25 mouse cellular contexts compared by ENCODE assay signal in genomic region chr5:121493305-121493704, GRCm38 (mm10). TPM values are rescaled to one million over a fixed set of nuclear protein-coding genes. Genes with fewer than 3 reads are reported as not detected.
DNase-seq lines count a peak whose midpoint lies in the region; ATAC-seq lines count a peak whose summit lies in the region.
"Had no signal": no experiment of that assay in that cellular context is flagged by ENCODE, and none has a peak within 500 bp of the region (broad histone marks: within the 10 kb centered on the region; RNA-seq: fewer than 3 reads in every experiment).

No protein-coding gene starts in this region.

- H3K27ac ChIP-seq in limb, embryonic 15.5 days: peak overlapping the region; percentile 7; the same call in 1 of the 2 replicates
- H3K27ac ChIP-seq in midbrain, embryonic 10.5 days (replicated peaks): no peak overlapping the region
- H3K27ac ChIP-seq in midbrain, embryonic 11.5 days (ENCODE audit: low read depth, low read length): no peak overlapping the region
- H3K27ac ChIP-seq: embryonic facial prominence, embryonic 15.5 days; forebrain, embryonic 13.5 days; heart, embryonic 10.5 days; hindbrain, embryonic 15.5 days; liver, embryonic 12.5 days had no signal

- no peak for ATAC-seq in limb, embryonic 15.5 days (ENCODE audit: insufficient number of reproducible peaks, low FRiP score, low TSS enrichment, low read depth)
- ATAC-seq in midbrain, embryonic 11.5 days (ENCODE audit: low FRiP score): no peak
- ATAC-seq: forebrain, embryonic 13.5 days; liver, embryonic 12.5 days; lung, postnatal 0 days had no signal

- H3K9me3 ChIP-seq in limb, embryonic 15.5 days: no peaks in the 10 kb centered on the region
- no peaks in the 10 kb centered on the region for H3K9me3 ChIP-seq in midbrain, embryonic 10.5 days (replicated peaks)
- no peaks in the 10 kb centered on the region for H3K9me3 ChIP-seq in midbrain, embryonic 11.5 days (ENCODE audit: control insufficient read depth, low read length)
- H3K9me3 ChIP-seq: embryonic facial prominence, embryonic 15.5 days; forebrain, embryonic 13.5 days; heart, embryonic 10.5 days; hindbrain, embryonic 15.5 days; liver, embryonic 12.5 days had no signal

- peak; percentile 81 for DNase-seq in brain, adult 2 months (ENCODE audit: low read depth, low spot score)
- DNase-seq in frontal cortex, postnatal 14 days (ENCODE audit: low spot score in 2 of 2): peak; percentile 31 to 52
- DNase-seq in layer of hippocampus, postnatal 10 days (ENCODE audit: low spot score in 2 of 2): peak; percentile 10 to 19
- DNase-seq in ovary, adult 18-20 months (ENCODE audit: low spot score): no peak
- no peak for DNase-seq in midbrain, embryonic 10.5 days (ENCODE audit: low spot score)
- DNase-seq in adrenal gland, postnatal 36 days: no peak
- no peak for DNase-seq in midbrain, embryonic 11.5 days (ENCODE audit: low spot score, missing footprints)
- DNase-seq: cerebellum, adult 2 months; gastrocnemius, postnatal 36 days; kidney, adult 18-20 months; kidney, postnatal 36 days had no signal

- H3K27me3 ChIP-seq in limb, embryonic 15.5 days: no peaks in the 10 kb centered on the region
- H3K27me3 ChIP-seq in midbrain, embryonic 10.5 days (ENCODE audit: low read depth, poor library complexity, severe bottlenecking): no peaks in the 10 kb centered on the region
- no peaks in the 10 kb centered on the region for H3K27me3 ChIP-seq in midbrain, embryonic 11.5 days (ENCODE audit: control insufficient read depth, insufficient read depth, low read length)
- H3K27me3 ChIP-seq: embryonic facial prominence, embryonic 15.5 days; forebrain, embryonic 13.5 days; hindbrain, embryonic 15.5 days had no signal

- 54% methylated on average over 8 of the region's 8 CpGs for WGBS in limb, embryonic 15.5 days
- WGBS in midbrain, embryonic 10.5 days: 79% methylated on average over 8 of the region's 8 CpGs
- 80% methylated on average over 8 of the region's 8 CpGs for WGBS in midbrain, embryonic 11.5 days

- no peaks in the 10 kb centered on the region for H3K36me3 ChIP-seq in limb, embryonic 15.5 days
- no peaks in the 10 kb centered on the region for H3K36me3 ChIP-seq in midbrain, embryonic 10.5 days
- no peaks in the 10 kb centered on the region for H3K36me3 ChIP-seq in midbrain, embryonic 11.5 days (ENCODE audit: control insufficient read depth, insufficient read depth, low read length)
- H3K36me3 ChIP-seq: embryonic facial prominence, embryonic 15.5 days; heart, embryonic 10.5 days; hindbrain, embryonic 15.5 days; liver, embryonic 12.5 days had no signal

- no peak overlapping the region for H3K4me2 ChIP-seq in limb, embryonic 15.5 days
- H3K4me2 ChIP-seq in midbrain, embryonic 11.5 days: no peak overlapping the region
- H3K4me2 ChIP-seq: embryonic facial prominence, embryonic 15.5 days; forebrain, embryonic 13.5 days; hindbrain, embryonic 15.5 days; liver, embryonic 12.5 days had no signal

- no peak overlapping the region for H3K4me3 ChIP-seq in limb, embryonic 15.5 days
- no peak overlapping the region for H3K4me3 ChIP-seq in midbrain, embryonic 10.5 days
- H3K4me3 ChIP-seq in midbrain, embryonic 11.5 days (ENCODE audit: low read depth, low read length): no peak overlapping the region
- H3K4me3 ChIP-seq: embryonic facial prominence, embryonic 15.5 days; forebrain, embryonic 13.5 days; heart, embryonic 10.5 days; hindbrain, embryonic 15.5 days; liver, embryonic 12.5 days had no signal

- H3K4me1 ChIP-seq in limb, embryonic 15.5 days: no peaks in the 10 kb centered on the region
- H3K4me1 ChIP-seq in midbrain, embryonic 10.5 days: no peaks in the 10 kb centered on the region
- no peaks in the 10 kb centered on the region for H3K4me1 ChIP-seq in midbrain, embryonic 11.5 days (ENCODE audit: control insufficient read depth, insufficient read depth, low read length)
- H3K4me1 ChIP-seq: embryonic facial prominence, embryonic 15.5 days; forebrain, embryonic 13.5 days; heart, embryonic 10.5 days; hindbrain, embryonic 15.5 days; liver, embryonic 12.5 days had no signal

- no peak overlapping the region for H3K9ac ChIP-seq in limb, embryonic 15.5 days
- no peak overlapping the region for H3K9ac ChIP-seq in midbrain, embryonic 11.5 days (ENCODE audit: low read length)
- H3K9ac ChIP-seq: embryonic facial prominence, embryonic 15.5 days; forebrain, embryonic 13.5 days; hindbrain, embryonic 15.5 days; liver, embryonic 12.5 days had no signal

RNA-seq across cellular contexts. Expression of gene Adam1b, which starts 9.9 kb away (rescaled TPM):
- under 1 TPM in 1 of 2 experiments, not detected in 1; 0.11 TPM for total RNA-seq in layer of hippocampus, postnatal 10 days (2021)
- 0.08 and 0.10 TPM in 2 replicates for polyA plus RNA-seq in limb, embryonic 15.5 days (2015; fragmentation: Nextera tagmentation; extraction: Ambion mirVana)
- polyA plus RNA-seq in midbrain, embryonic 10.5 days (2016; fragmentation: Nextera tagmentation; extraction: Ambion mirVana): 0.04 TPM in 1 of 2 replicates, not detected in the other
- total RNA-seq in adrenal gland, postnatal 36 days (2021): not detected
- polyA plus RNA-seq in midbrain, embryonic 11.5 days (2014; fragmentation: Nextera tagmentation; extraction: Ambion mirVana): 0.07 TPM in 1 of 2 replicates, not detected in the other
- total RNA-seq: gastrocnemius, postnatal 36 days; heart, postnatal 25 days; megakaryocyte, adult 5-6 weeks had no signal
- polyA plus RNA-seq: C2C12; cerebellum, adult 2 months; cortical plate, adult 2 months; embryonic facial prominence, embryonic 15.5 days; forebrain, embryonic 13.5 days; liver, embryonic 12.5 days; neural tube, embryonic 14.5 days; urinary bladder, adult 2 months had no signal

RNA-seq across cellular contexts. Expression of gene Erp29, which starts 41.0 kb away (rescaled TPM):
- 100 to 1,000 TPM; 154 to 170 TPM for total RNA-seq in layer of hippocampus, postnatal 10 days (2021)
- 198 and 203 TPM in 2 replicates for polyA plus RNA-seq in limb, embryonic 15.5 days (2015; fragmentation: Nextera tagmentation; extraction: Ambion mirVana)
- 150 and 156 TPM in 2 replicates for polyA plus RNA-seq in midbrain, embryonic 10.5 days (2016; fragmentation: Nextera tagmentation; extraction: Ambion mirVana)
- 100 to 1,000 TPM; 117 to 123 TPM for total RNA-seq in adrenal gland, postnatal 36 days (2021)
- polyA plus RNA-seq in midbrain, embryonic 11.5 days (2014; fragmentation: Nextera tagmentation; extraction: Ambion mirVana): 112 and 122 TPM in 2 replicates

RNA-seq across cellular contexts. Expression of gene Tmem116, which starts 41.6 kb away (rescaled TPM):
- total RNA-seq in layer of hippocampus, postnatal 10 days (2021): 1 to 10 TPM; 4.4 to 5.4 TPM
- polyA plus RNA-seq in limb, embryonic 15.5 days (2015; fragmentation: Nextera tagmentation; extraction: Ambion mirVana): 1.4 and 4.6 TPM in 2 replicates
- polyA plus RNA-seq in midbrain, embryonic 10.5 days (2016; fragmentation: Nextera tagmentation; extraction: Ambion mirVana): 1.4 TPM in 2 replicates
- 1 to 10 TPM; 3.5 to 6.9 TPM for total RNA-seq in adrenal gland, postnatal 36 days (2021)
- polyA plus RNA-seq in midbrain, embryonic 11.5 days (2014; fragmentation: Nextera tagmentation; extraction: Ambion mirVana): 0.66 and 1.1 TPM in 2 replicates
- total RNA-seq: megakaryocyte, adult 5-6 weeks; monocyte, adult 5-6 weeks had no signal

RNA-seq across cellular contexts. Expression of gene Adam1a, which starts 52.0 kb away (rescaled TPM):
- 10 to 100 TPM; 10.3 to 10.5 TPM for total RNA-seq in layer of hippocampus, postnatal 10 days (2021)
- 1.5 TPM in 2 replicates for polyA plus RNA-seq in limb, embryonic 15.5 days (2015; fragmentation: Nextera tagmentation; extraction: Ambion mirVana)
- polyA plus RNA-seq in midbrain, embryonic 10.5 days (2016; fragmentation: Nextera tagmentation; extraction: Ambion mirVana): 1.4 and 1.8 TPM in 2 replicates
- total RNA-seq in adrenal gland, postnatal 36 days (2021): 1 to 10 TPM; 4.1 to 5.5 TPM
- polyA plus RNA-seq in midbrain, embryonic 11.5 days (2014; fragmentation: Nextera tagmentation; extraction: Ambion mirVana): 2.2 and 3.0 TPM in 2 replicates

RNA-seq across cellular contexts. Expression of gene Gm42878, which starts 52.0 kb away (rescaled TPM):
- total RNA-seq in layer of hippocampus, postnatal 10 days (2021): not detected
- polyA plus RNA-seq in limb, embryonic 15.5 days (2015; fragmentation: Nextera tagmentation; extraction: Ambion mirVana): not detected in 2 replicates
- polyA plus RNA-seq in midbrain, embryonic 10.5 days (2016; fragmentation: Nextera tagmentation; extraction: Ambion mirVana): not detected in 2 replicates
- not detected for total RNA-seq in adrenal gland, postnatal 36 days (2021)
- polyA plus RNA-seq in midbrain, embryonic 11.5 days (2014; fragmentation: Nextera tagmentation; extraction: Ambion mirVana): not detected in 2 replicates
- total RNA-seq: gastrocnemius, postnatal 36 days; heart, postnatal 25 days; megakaryocyte, adult 5-6 weeks; monocyte, adult 5-6 weeks had no signal
- polyA plus RNA-seq: C2C12; embryonic facial prominence, embryonic 15.5 days; forebrain, embryonic 13.5 days; heart, embryonic 10.5 days; hindbrain, embryonic 15.5 days; liver, embryonic 12.5 days; lung, postnatal 0 days; neural tube, embryonic 14.5 days had no signal

Comparison
In these comparisons a context has a peak if more than half of its experiments do, and no peak if none do; other contexts are left out.
1. DNase-seq: peak in brain, adult 2 months (single experiment), frontal cortex, postnatal 14 days (2 of 2) and layer of hippocampus, postnatal 10 days (2 of 2); none in ovary, adult 18-20 months (single experiment), midbrain, embryonic 10.5 days (single experiment), adrenal gland, postnatal 36 days (0 of 2) and midbrain, embryonic 11.5 days (single experiment).